In the genomic region with DNA sequence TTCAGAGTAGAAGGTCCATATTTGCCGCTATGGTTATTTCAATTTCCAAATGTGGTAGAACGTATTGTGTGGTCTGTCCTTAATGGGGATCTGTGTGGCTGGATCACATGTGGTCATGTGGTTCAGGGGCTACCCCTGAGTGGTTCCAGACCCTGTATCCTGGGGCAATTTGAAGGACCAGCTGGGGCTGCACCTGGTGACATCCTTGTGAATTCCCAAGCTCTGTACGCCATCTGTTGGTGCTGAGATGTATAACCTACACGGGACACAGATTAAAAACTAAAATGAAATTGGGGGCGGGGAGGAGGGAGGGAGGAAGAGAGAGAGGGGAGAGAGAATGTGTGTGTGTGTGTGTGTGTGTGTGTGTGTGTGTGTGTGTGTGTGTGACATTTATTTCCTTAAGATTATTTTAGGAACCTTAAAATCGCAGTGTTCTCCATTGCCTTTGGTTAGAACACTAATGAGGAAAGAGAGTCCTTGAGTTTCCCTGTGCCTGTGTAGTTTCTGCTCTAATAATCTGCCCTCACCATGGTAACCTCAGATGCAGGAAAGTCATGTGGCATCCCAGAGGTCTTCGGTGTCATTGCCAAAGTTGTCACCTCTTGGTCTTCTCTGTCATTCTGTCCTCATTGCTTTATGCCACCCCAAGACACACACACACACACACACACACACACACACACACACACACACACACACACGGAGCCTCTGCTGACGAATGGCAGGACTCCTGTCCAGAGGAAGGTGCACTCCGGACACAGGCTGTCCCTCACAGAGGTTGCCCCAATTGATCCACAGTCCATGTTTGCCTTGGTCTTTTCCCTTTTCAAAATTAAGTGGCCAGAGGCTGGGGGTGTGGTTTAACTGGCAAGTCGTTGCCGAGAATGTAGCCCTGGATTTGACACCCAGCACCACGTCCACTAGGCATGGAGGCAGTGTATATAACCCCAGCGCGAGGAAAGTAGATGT, we compare ENCODE assay signal across 7 mouse cellular contexts. TPM values are rescaled to one million over a fixed set of nuclear protein-coding genes. Genes with fewer than 3 reads are reported as not detected.
A peak's percentile ranks its signal among the peaks of the same experiment; 100 is the strongest.
DNase-seq lines count a peak whose midpoint lies in the region; ATAC-seq and TF ChIP-seq lines count a peak whose summit lies in the region.

No protein-coding gene starts in this region.

- WGBS in embryonic facial prominence, embryonic 10.5 days: 49% methylated on average over 15 of the region's 15 CpGs
- WGBS in stomach, postnatal 0 days: 50% methylated on average over 15 of the region's 15 CpGs

- peak; percentile 8 for DNase-seq in ovary, postnatal 36 days (ENCODE audit: low spot score)
- DNase-seq in ovary, adult 18-20 months (ENCODE audit: low spot score): no peak
- DNase-seq in adrenal gland, postnatal 14 days: peak; percentile 56
- peak; percentile 81 for DNase-seq in embryonic facial prominence, embryonic 10.5 days (ENCODE audit: low spot score)
- DNase-seq in kidney, postnatal 14 days: peak; percentile 18
- peak; percentile 21 for DNase-seq in stomach, postnatal 0 days (ENCODE audit: low spot score)

- TF ChIP-seq CTCF in stomach, postnatal 0 days (IDR thresholded peaks at IDR 0.05; ENCODE audit: low read depth): peak; percentile 76

- no peak for TF ChIP-seq EP300 in stomach, postnatal 0 days (optimal IDR thresholded peaks at IDR 0.05)

- peaks cover 25% of the 10 kb centered on the region for H3K4me1 ChIP-seq in embryonic facial prominence, embryonic 10.5 days
- H3K4me1 ChIP-seq in stomach, postnatal 0 days (replicated peaks; ENCODE audit: control insufficient read depth, insufficient read depth): no peaks in the 10 kb centered on the region

- H3K9me3 ChIP-seq in embryonic facial prominence, embryonic 10.5 days: peaks cover 2% of the 10 kb centered on the region; the same call in 1 of the 2 replicates
- H3K9me3 ChIP-seq in stomach, postnatal 0 days (ENCODE audit: control insufficient read depth, low read length): no peaks in the 10 kb centered on the region

- peak; percentile 92 for ATAC-seq in megakaryocyte progenitor cell, adult 5-6 weeks (replicated peaks; ENCODE audit: poor library complexity)
- ATAC-seq in stomach, postnatal 0 days (ENCODE audit: low FRiP score, low TSS enrichment): no peak

- H3K36me3 ChIP-seq in embryonic facial prominence, embryonic 10.5 days (replicated peaks): no peaks in the 10 kb centered on the region
- H3K36me3 ChIP-seq in stomach, postnatal 0 days (ENCODE audit: control insufficient read depth, insufficient read depth, low read length): no peaks in the 10 kb centered on the region

- no peak overlapping the region for H3K4me3 ChIP-seq in embryonic facial prominence, embryonic 10.5 days
- H3K4me3 ChIP-seq in stomach, postnatal 0 days (ENCODE audit: low read depth, low read length): no peak overlapping the region

- H3K27me3 ChIP-seq in embryonic facial prominence, embryonic 10.5 days (replicated peaks; ENCODE audit: low read depth, poor library complexity, severe bottlenecking): 0 out of 2 replicates have a peak, but pooled peaks cover 5% of the 10 kb centered on the region
- no peaks in the 10 kb centered on the region for H3K27me3 ChIP-seq in stomach, postnatal 0 days (ENCODE audit: control insufficient read depth, insufficient read depth, low read length)

- no peak overlapping the region for H3K27ac ChIP-seq in embryonic facial prominence, embryonic 10.5 days (replicated peaks)
- no peak overlapping the region for H3K27ac ChIP-seq in stomach, postnatal 0 days (replicated peaks)

- H3K4me2 ChIP-seq in stomach, postnatal 0 days (replicated peaks; ENCODE audit: low read depth): no peak overlapping the region

- H3K9ac ChIP-seq in stomach, postnatal 0 days (ENCODE audit: low read length): no peak overlapping the region

RNA-seq across cellular contexts. Expression of a gene that starts 15.6 kb away (rescaled TPM):
- total RNA-seq in adrenal gland, postnatal 14 days (2021): not detected in 2 replicates
- not detected in 2 replicates for polyA plus RNA-seq in embryonic facial prominence, embryonic 10.5 days (2016; fragmentation: Nextera tagmentation; extraction: Ambion mirVana)
- total RNA-seq in megakaryocyte progenitor cell, adult 5-6 weeks (2015): not detected in 2 replicates
- not detected in 2 replicates for total RNA-seq in megakaryocyte progenitor cell, adult 5-6 weeks (2017)
- 0.06 TPM in 1 of 2 replicates, not detected in the other for polyA plus RNA-seq in stomach, postnatal 0 days (2015; fragmentation: Nextera tagmentation; extraction: Ambion mirVana)

RNA-seq across cellular contexts. Expression of a gene that starts 51.3 kb away (rescaled TPM):
- total RNA-seq in adrenal gland, postnatal 14 days (2021): 2.9 and 3.3 TPM in 2 replicates
- 4.0 and 5.2 TPM in 2 replicates for polyA plus RNA-seq in embryonic facial prominence, embryonic 10.5 days (2016; fragmentation: Nextera tagmentation; extraction: Ambion mirVana)
- 0.86 and 3.2 TPM in 2 replicates for total RNA-seq in megakaryocyte progenitor cell, adult 5-6 weeks (2015)
- 1.2 and 3.5 TPM in 2 replicates for total RNA-seq in megakaryocyte progenitor cell, adult 5-6 weeks (2017)
- polyA plus RNA-seq in stomach, postnatal 0 days (2015; fragmentation: Nextera tagmentation; extraction: Ambion mirVana): 1.1 and 1.3 TPM in 2 replicates
